Mouse (Mus musculus) kidney, adult 10 weeks (tissue): ENCODE data around the gene Tmem234. TPM values are rescaled to one million over a fixed set of nuclear protein-coding genes. Genes with fewer than 3 reads are reported as not detected.

Experiments
- polyA plus RNA-seq: library from polyadenylated mRNA; stranded (reverse); fragments of 350-450 nt; fragmentation: Illumina TruSeq; extraction: RNeasy Lipid Tissue Mini Kit (QIAGEN cat#74804); gene quantifications from one replicate; pipeline ENCODE4 v1.2.3, GENCODE M21; 2014; ENCODE audit warnings: low read depth, low replicate concordance

The Tmem234 gene
- polyA plus RNA-seq, result 35.3 TPM

DNA sequence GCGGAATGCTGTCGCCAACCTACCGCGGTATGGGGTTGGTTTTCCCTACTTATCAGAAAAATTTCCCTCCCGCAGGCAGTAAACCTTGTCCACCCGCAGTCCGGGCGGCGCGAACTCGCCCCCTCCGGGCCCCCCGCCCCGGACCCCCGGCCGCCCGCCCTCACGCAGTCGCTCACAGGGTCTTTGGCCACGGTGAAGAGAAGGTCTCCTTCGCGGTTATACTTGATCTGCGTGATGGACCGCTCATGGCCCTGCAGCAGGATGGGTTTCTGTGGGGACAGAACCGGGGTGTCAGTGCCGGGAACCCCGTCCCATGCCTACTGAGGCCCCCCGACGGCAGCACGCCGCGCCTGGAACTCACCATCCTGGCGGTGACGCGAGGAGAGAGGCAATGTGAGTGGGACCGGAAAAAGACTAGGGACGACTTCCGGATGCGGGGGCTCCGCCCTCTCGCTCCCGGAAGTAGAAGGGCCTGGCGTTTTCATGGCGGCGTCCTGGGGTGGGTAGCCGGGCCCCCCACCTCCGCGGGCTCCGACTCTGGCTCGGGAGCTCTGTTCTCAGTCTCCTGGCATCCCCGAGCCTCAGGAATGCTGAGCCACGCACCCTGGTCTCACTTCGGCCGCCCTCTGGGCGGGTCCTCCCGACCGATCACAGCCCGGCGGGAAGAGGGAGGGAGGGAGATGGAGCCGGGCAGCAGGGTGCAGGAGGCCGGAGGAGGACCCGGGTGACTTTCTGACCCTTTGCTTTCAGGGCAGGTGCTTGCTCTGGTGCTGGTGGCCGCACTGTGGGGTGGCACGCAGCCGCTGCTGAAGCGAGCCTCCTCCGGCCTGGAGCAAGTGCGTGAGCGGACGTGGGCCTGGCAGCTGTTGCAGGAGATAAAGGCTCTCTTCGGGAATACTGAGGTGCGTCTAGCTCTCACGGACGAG is at the start of gene Tmem234, which contains the start of gene Eif3i:
TSS of gene Tmem234 (plus strand) at position 436 of the 926 bp plus-strand sequence.
TSS of gene Eif3i (minus strand) at position 416 of the 926 bp plus-strand sequence.

DNA sequence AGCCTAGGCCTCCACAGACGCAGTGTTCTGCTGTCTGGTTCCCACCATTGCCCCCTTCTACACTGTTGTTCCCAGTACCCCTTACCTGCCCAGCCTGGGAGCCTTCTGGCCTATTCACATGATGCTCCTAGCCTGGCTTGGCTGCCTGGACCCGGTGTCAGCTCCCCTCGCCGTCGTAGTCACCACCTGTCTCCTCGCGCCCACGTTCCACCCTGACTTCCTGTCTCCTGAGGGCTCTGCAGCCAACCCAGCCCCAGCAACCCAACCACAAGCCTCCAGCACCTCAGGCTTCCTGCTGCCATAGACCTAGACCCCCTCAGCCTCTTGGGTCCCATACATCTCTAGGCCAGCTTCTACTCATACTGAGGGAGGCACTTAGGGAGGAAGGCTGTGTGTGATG is 27.0 kb upstream of the Tmem234 start, which contains the start of gene Lck:
TSS of gene Lck (minus strand) at position 212 of the 400 bp plus-strand sequence.

DNA sequence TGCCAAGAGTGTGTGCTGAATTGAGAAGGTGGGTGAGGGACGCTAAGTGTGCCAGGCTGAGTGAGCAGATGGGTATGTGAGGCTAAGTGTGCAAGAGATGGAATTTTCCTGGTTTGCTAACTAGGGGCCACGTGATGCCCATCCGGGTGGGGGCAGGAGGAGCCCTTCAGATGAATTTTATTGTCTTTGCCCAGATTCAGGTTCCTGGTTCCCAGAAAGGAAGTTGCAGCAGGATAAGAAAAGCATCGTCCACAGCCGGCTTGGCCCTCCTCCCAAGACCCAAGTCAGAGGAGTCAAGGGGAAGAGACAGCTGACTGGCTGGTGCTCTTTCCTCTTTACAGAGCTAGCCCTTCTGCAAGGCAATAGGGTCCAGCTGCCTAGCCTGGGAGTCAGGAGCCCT is 22.0 kb upstream of the Tmem234 start, which contains the start of gene Fam167b:
TSS of gene Fam167b (minus strand) at position 84 of the 400 bp plus-strand sequence.

DNA sequence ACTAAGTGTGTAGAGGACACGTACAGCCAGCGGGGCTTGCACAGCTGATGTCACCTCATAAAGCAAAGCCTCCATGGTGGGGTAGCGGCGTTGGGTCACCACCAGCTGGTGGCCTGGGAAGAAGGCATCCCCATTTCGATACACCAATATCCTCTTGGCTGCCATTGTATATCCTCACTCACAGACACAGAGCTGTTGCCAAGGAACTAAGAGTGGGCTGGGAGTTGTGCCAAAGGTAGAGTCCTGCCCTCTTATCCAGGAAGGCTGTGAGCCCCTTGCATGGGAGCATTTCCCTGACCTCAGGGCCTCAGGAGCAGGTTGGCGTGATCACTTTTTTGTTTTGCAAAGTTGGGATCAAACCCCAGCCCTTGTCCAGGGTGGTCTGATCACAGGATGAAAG is 13.6 kb downstream of the Tmem234 start, which contains the start of gene Dcdc2b:
TSS of gene Dcdc2b (minus strand) at position 165 of the 400 bp plus-strand sequence.

DNA sequence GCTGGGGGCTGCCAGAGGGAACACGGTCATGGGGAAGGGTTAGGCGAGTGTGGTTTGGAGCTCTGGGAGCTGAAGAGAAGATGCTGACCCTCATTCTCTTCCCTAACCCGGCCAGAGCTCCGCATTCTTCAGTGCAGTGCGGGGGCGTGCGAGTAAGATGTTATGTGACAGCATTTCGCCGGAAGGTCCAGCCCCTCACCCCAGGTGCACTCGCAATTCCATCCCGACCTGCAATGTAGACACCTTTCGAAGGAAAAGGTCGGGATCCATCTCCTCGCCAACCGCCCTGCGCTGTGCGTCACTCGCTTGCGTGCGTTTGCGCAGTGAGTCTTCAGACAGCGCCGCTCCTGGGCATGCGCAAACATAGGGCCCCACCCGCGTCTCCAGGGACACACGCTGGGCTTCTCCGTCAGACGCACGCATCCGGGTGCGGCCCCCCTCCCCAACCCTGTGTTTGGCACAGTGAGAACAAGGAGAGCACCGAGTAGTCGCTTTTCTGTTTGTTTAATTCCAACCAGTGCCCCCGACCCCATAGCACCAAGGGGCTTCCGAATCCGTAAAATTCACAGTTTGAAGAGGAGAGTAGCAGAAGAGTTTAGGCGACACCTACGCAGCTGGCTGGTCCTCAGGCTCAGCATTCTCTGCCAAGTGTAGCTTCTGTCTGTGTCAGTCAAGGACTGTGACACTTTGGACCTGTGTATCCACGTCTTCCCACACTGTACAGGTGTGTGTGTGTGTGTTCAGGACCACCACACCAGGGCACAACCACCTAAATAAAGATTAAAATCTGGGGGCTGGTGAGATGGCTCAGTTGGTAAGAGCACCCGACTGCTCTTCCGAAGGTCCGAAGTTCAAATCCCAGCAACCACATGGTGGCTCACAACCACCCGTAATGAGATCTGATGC is 18.6 kb downstream of the Tmem234 start, which contains the start of gene Iqcc:
TSS of gene Iqcc (minus strand) at position 314 of the 906 bp plus-strand sequence.

DNA sequence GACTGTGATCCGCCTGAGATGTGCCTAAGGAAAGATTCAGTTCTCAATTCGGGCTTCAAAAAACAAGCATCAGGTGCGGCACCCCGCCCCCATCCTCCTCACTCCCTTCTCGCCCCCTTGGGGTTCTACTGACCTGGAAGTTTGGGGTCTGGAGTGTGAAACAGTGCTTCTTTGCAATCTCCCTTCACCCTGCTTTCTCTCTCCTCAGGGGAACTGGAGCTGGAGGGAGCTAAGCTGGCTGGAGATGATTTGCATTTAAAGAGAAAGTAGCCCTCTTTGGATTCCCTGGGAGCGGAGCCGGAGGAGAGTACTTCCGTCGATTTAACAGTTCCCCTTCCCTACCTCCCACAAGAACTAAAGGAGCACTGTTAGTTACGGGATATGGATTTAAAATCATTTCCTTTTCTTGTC is 23.2 kb downstream of the Tmem234 start, which contains the start of gene Ccdc28b:
TSS of gene Ccdc28b (minus strand) at position 267 of the 411 bp plus-strand sequence.

DNA sequence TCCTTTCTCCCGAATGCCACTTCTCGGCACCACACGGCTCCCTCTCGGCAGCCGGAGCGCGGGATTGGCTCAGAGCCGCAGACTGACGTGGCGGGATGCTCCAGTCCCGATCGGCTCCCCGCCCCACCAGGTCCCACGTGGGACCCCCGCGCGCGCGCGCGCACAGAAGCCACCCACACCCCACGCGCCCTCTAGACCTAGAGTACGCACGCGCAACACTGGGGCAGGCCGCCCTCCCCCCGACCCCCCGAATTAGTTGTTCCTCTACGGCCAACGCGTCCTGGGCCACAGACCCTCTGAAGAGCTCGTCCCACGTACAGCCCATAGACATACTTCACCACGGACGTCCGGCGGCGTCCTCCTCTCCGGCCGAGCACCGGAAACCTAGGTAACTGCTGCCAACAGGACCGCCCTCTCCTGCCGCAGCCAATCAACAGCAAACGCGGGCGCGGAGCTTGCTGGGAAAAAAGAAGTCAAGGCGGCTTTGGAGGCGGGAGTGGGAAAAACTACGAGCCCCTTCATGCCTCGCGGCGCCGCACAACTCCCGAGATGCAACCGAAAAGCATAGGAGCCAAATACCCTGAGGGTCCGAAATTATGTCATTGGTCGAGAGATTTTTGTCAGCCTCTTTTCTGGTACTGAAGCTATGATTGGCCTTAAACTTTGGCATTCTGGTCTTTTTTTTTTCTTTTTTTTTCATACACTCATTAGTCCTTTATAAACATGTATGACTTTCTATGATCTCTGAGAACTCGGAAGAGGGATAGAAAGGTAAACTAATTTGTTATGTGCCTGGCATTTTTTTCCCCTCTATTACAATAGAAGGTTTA is 40.4 kb downstream of the Tmem234 start, which contains the start of gene Txlna:
TSS of gene Txlna (minus strand) at position 428 of the 830 bp plus-strand sequence.

DNA sequence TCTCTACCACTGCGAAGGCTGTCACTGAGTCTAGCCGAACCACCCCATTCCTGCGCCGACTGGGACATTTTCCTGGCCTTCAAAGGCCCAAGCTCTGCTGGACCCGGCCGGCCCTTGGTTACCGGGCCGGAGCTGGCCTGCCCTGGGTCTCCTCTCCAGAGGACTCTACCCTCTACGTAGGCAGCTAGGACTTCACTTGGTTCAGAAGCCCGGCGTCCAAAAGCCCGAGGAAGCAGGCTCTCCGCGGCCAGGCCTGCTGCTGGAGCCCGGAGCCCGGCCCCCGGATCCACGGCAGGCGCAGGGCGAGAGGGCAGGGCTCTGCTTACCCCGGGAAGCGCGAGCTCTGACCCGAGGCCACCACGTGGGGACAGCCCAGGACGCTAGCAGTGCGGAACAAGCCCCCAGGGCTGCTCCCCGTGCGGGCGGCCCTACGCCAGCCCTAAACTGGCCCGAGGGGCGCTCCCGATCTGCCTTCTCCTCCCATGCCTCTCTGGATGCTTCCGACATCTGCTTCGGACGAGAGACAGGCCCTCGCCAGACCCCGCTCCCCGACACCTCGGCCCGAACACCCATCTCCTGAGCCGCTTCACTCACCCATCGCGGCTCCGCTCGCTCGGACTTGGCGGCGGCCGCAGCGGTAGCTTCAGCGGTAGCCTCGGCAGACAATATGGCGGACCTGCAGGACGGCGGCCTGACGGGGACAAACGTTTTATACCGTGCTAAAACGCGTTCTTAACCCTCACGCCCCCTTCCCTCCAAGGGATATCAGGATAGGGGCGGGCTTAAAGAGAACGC is 71.8 kb downstream of the Tmem234 start, which contains the start of gene Kpna6:
TSS of gene Kpna6 (minus strand) at position 685 of the 795 bp plus-strand sequence.

Other genes starting within 250 kb of the Tmem234 start
- gene Zbtb8a, start 222.6 kb upstream of the Tmem234 start, polyA plus RNA-seq, result 1.8 TPM
- gene Zbtb8b, start 159.8 kb upstream of the Tmem234 start, polyA plus RNA-seq, result 1.4 TPM
- gene Bsdc1, start 139.1 kb upstream of the Tmem234 start, polyA plus RNA-seq, result 11.0 TPM
- gene Tssk3, start 109.6 kb upstream of the Tmem234 start, polyA plus RNA-seq, result not detected
- not detected for gene Fam229a, start 109.5 kb upstream of the Tmem234 start, polyA plus RNA-seq
- 11.3 TPM for gene Marcksl1, start 87.1 kb upstream of the Tmem234 start, polyA plus RNA-seq
- 40.4 TPM for gene Hdac1, start 58.0 kb upstream of the Tmem234 start, polyA plus RNA-seq
- 0.36 TPM for gene Lck, start 27.0 kb upstream of the Tmem234 start, polyA plus RNA-seq
- gene Fam167b, start 22.1 kb upstream of the Tmem234 start, polyA plus RNA-seq, result 1.3 TPM
- gene Eif3i, start within 50 bp of the Tmem234 start, polyA plus RNA-seq, result 24.8 TPM
- gene Dcdc2b, start 13.6 kb downstream of the Tmem234 start, polyA plus RNA-seq, result not detected
- 10.3 TPM for gene Iqcc, start 18.4 kb downstream of the Tmem234 start, polyA plus RNA-seq
- gene Ccdc28b, start 23.3 kb downstream of the Tmem234 start, polyA plus RNA-seq, result 2.4 TPM
- 7.5 TPM for gene Txlna, start 40.4 kb downstream of the Tmem234 start, polyA plus RNA-seq
- gene Kpna6, start 72.1 kb downstream of the Tmem234 start, polyA plus RNA-seq, result 60.6 TPM
- gene Tmem39b, start 96.2 kb downstream of the Tmem234 start, polyA plus RNA-seq, result 0.40 TPM
- gene Khdrbs1, start 141.6 kb downstream of the Tmem234 start, polyA plus RNA-seq, result 107 TPM
- 590 TPM for gene Ptp4a2, start 210.6 kb downstream of the Tmem234 start, polyA plus RNA-seq